Mouse (Mus musculus) ES-Bruce4 (cell line): ENCODE measurements around the gene Vps53.

Experiments used
- CTCF ChIP-seq: IDR thresholded peaks from one replicate; pipeline ENCODE4 v1.8.1; 2011; ENCODE audit warnings: low read depth, low read length
- EP300 ChIP-seq: IDR thresholded peaks from 2 replicates; pipeline ENCODE4 v1.6.1; 2011; ENCODE audit warnings: low read depth, low read length; ENCODE audit not compliant: insufficient read depth
- POLR2A ChIP-seq: IDR thresholded peaks from one replicate; pipeline ENCODE4 v1.8.1; 2011; ENCODE audit warnings: low read length; ENCODE audit not compliant: insufficient read depth

DNA sequence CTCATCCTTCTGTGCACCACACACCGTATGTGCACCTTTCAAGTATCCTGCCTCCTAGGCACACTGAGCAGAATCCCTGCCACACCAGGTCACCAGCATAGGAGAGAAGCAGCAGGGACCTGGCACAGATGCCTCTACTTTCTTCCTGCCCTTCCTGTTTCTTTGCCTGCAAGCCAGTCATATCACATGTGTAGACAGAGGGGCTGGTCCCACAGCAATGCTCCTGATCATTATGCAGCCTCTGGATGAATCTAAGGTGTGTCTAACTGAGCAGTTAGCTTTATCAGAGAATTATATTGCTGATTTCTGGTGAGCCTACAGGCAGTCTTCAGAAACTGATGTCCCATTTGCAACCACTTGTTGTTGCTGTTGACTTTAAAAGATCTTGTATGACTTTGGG, 34.3 kb downstream of the Vps53 start:
- no peak for TF ChIP-seq CTCF
- no peak for TF ChIP-seq POLR2A
- TF ChIP-seq EP300: no peak
